Mouse (Mus musculus) liver, embryonic 13.5 days (tissue): ENCODE data around the gene Edil3. TPM values are rescaled to one million over a fixed set of nuclear protein-coding genes. Genes with fewer than 3 reads are reported as not detected.

ENCODE experiments used
- ATAC-seq: fragments of 200-750 bp; cut with Nextera tagmentation; 2 replicates; pipeline ENCODE4 v1.8.0; 2017; ENCODE audit warnings: low read depth, mild to moderate bottlenecking, moderate number of reproducible peaks, moderate library complexity
- DNase-seq: peaks from one replicate; pipeline ENCODE4 v3.0.0; 2022
- H3K27ac ChIP-seq: fragments of 300-500 bp; sonication (generic); 2 replicates; pipeline ENCODE4 v1.5.1; 2015; ENCODE audit warnings: moderate library complexity, mild to moderate bottlenecking, inconsistent platforms
- H3K27me3 ChIP-seq: fragments of 300-500 bp; sonication (generic); 2 replicates; pipeline ENCODE4 v1.6.1; 2015; ENCODE audit warnings: mild to moderate bottlenecking, inconsistent platforms
- H3K36me3 ChIP-seq: fragments of 300-500 bp; sonication (generic); 2 replicates; pipeline ENCODE4 v1.6.1; 2015; ENCODE audit warnings: mild to moderate bottlenecking, inconsistent platforms
- H3K4me1 ChIP-seq: fragments of 300-500 bp; sonication (generic); replicated peaks from 2 replicates; pipeline ENCODE4 v1.6.1; 2015; ENCODE audit warnings: inconsistent platforms
- H3K4me2 ChIP-seq: fragments of 300-500 bp; sonication (generic); 2 replicates; pipeline ENCODE4 v1.6.1; 2015; ENCODE audit warnings: inconsistent platforms, mild to moderate bottlenecking, moderate library complexity
- H3K4me3 ChIP-seq: fragments of 300-500 bp; sonication (generic); replicated peaks from 2 replicates; pipeline ENCODE4 v1.5.1; 2015; ENCODE audit warnings: mild to moderate bottlenecking, inconsistent platforms
- H3K9ac ChIP-seq: fragments of 300-500 bp; sonication (generic); 2 replicates; pipeline ENCODE4 v1.6.1; 2015; ENCODE audit warnings: mild to moderate bottlenecking, inconsistent platforms
- H3K9me3 ChIP-seq: fragments of 300-500 bp; sonication (generic); replicated peaks from 2 replicates; pipeline ENCODE4 v1.6.1; 2016; ENCODE audit warnings: inconsistent platforms
- WGBS: fragments of 180-500 bp; shearing (Covaris S2); methylation state at CpG from one replicate; pipeline ENCODE4 v1.1.7; 2015; ENCODE audit not compliant: insufficient replicate concordance; 5-methylcytosine and 5-hydroxymethylcytosine counted together
- polyA plus RNA-seq: library from polyadenylated mRNA; unstranded; fragments of >200 nt; fragmentation: Nextera tagmentation; extraction: Ambion mirVana; gene quantifications from 2 replicates; pipeline ENCODE4 v1.2.1, GENCODE M21; 2015

Gene Edil3
- polyA plus RNA-seq, 1 experiment from 2014 or later: 0.20 TPM

- WGBS: 65% methylated on average over 5 of the region's 5 CpGs
- Histone ChIP-seq H3K9me3 (no peaks in the 10 kb centered on the region), H3K36me3 (no peaks in the 10 kb centered on the region), H3K27ac (no peak overlapping the region), H3K4me1 (no peaks in the 10 kb centered on the region), H3K9ac (no peak overlapping the region), H3K27me3 (no peaks in the 10 kb centered on the region), H3K4me3 (no peak overlapping the region), H3K4me2 (no peak overlapping the region)
- DNase-seq (no peak), ATAC-seq (no peak)
Measured at GRCm38 (mm10) chr13:89286696-89287305, 465.5 kb downstream of the Edil3 start.

- WGBS: 27% methylated on average over 4 of the region's 4 CpGs
- Histone ChIP-seq H3K27me3 (no peaks in the 10 kb centered on the region), H3K9me3 (no peaks in the 10 kb centered on the region), H3K4me2 (no peak overlapping the region), H3K36me3 (no peaks in the 10 kb centered on the region), H3K4me1 (no peaks in the 10 kb centered on the region), H3K27ac (no peak overlapping the region), H3K4me3 (no peak overlapping the region), H3K9ac (no peak overlapping the region)
- ATAC-seq (no peak), DNase-seq (no peak)
Measured at GRCm38 (mm10) chr13:89288201-89288600, 466.9 kb downstream of the Edil3 start.

GRCm38 (mm10) chr13:89321155-89321554 lies 499.9 kb downstream of the Edil3 start:
- H3K27ac ChIP-seq: no peak overlapping the region
- H3K9ac ChIP-seq: no peak overlapping the region
- H3K4me3 ChIP-seq: no peak overlapping the region
- WGBS: 69% methylated on average over 1 of the region's 1 CpGs
- ATAC-seq: no peak
- H3K4me1 ChIP-seq: no peaks in the 10 kb centered on the region
- no peak overlapping the region for H3K4me2 ChIP-seq
- H3K9me3 ChIP-seq: no peaks in the 10 kb centered on the region
- H3K36me3 ChIP-seq: no peaks in the 10 kb centered on the region
- no peak for DNase-seq
- no peaks in the 10 kb centered on the region for H3K27me3 ChIP-seq

GRCm38 (mm10) chr13:89324282-89324681 lies 503.0 kb downstream of the Edil3 start:
- no peaks in the 10 kb centered on the region for H3K27me3 ChIP-seq
- no peaks in the 10 kb centered on the region for H3K36me3 ChIP-seq
- no peak overlapping the region for H3K4me2 ChIP-seq
- WGBS: 59% methylated on average over 2 of the region's 2 CpGs
- DNase-seq (no peak), ATAC-seq (no peak)
- H3K9ac ChIP-seq: no peak overlapping the region
- H3K9me3 ChIP-seq: no peaks in the 10 kb centered on the region
- no peak overlapping the region for H3K27ac ChIP-seq
- H3K4me3 ChIP-seq: no peak overlapping the region
- H3K4me1 ChIP-seq: no peaks in the 10 kb centered on the region

- no peaks in the 10 kb centered on the region for H3K4me1 ChIP-seq
- no peak overlapping the region for H3K4me2 ChIP-seq
- H3K9me3 ChIP-seq: no peaks in the 10 kb centered on the region
- no peak overlapping the region for H3K27ac ChIP-seq
- DNase-seq (no peak), ATAC-seq (no peak)
- no peak overlapping the region for H3K4me3 ChIP-seq
- no peaks in the 10 kb centered on the region for H3K27me3 ChIP-seq
- 68% methylated on average over 1 of the region's 1 CpGs for WGBS
- H3K9ac ChIP-seq: no peak overlapping the region
- H3K36me3 ChIP-seq: no peaks in the 10 kb centered on the region
Measured at GRCm38 (mm10) chr13:89334494-89334893, 513.2 kb downstream of the Edil3 start.

- H3K27me3 ChIP-seq: no peaks in the 10 kb centered on the region
- no peaks in the 10 kb centered on the region for H3K4me1 ChIP-seq
- no peak overlapping the region for H3K4me3 ChIP-seq
- no peak overlapping the region for H3K9ac ChIP-seq
- H3K4me2 ChIP-seq: no peak overlapping the region
- DNase-seq (no peak), ATAC-seq (no peak)
- no peaks in the 10 kb centered on the region for H3K36me3 ChIP-seq
- no peaks in the 10 kb centered on the region for H3K9me3 ChIP-seq
- H3K27ac ChIP-seq: no peak overlapping the region
- WGBS: 25% methylated on average over 7 of the region's 7 CpGs
Measured at GRCm38 (mm10) chr13:89335908-89336579, 514.8 kb downstream of the Edil3 start.

GRCm38 (mm10) chr13:89339055-89339454 lies 517.8 kb downstream of the Edil3 start:
- H3K4me2 ChIP-seq: no peak overlapping the region
- no peaks in the 10 kb centered on the region for H3K27me3 ChIP-seq
- no peaks in the 10 kb centered on the region for H3K36me3 ChIP-seq
- ATAC-seq (no peak), DNase-seq (no peak)
- WGBS: 58% methylated on average over 4 of the region's 4 CpGs
- no peaks in the 10 kb centered on the region for H3K4me1 ChIP-seq
- H3K9ac ChIP-seq: no peak overlapping the region
- no peaks in the 10 kb centered on the region for H3K9me3 ChIP-seq
- H3K4me3 ChIP-seq: no peak overlapping the region
- H3K27ac ChIP-seq: no peak overlapping the region

GRCm38 (mm10) chr13:89339776-89340175 lies 518.5 kb downstream of the Edil3 start:
- H3K27ac ChIP-seq: no peak overlapping the region
- H3K9ac ChIP-seq: no peak overlapping the region
- no peaks in the 10 kb centered on the region for H3K27me3 ChIP-seq
- ATAC-seq (no peak), DNase-seq (no peak)
- no peaks in the 10 kb centered on the region for H3K9me3 ChIP-seq
- H3K4me3 ChIP-seq: no peak overlapping the region
- no peaks in the 10 kb centered on the region for H3K36me3 ChIP-seq
- H3K4me2 ChIP-seq: no peak overlapping the region
- 69% methylated on average over 3 of the region's 3 CpGs for WGBS
- H3K4me1 ChIP-seq: no peaks in the 10 kb centered on the region

GRCm38 (mm10) chr13:89355234-89355633 lies 534.0 kb downstream of the Edil3 start:
- Histone ChIP-seq H3K36me3 (no peaks in the 10 kb centered on the region), H3K4me3 (no peak overlapping the region), H3K9ac (no peak overlapping the region), H3K9me3 (no peaks in the 10 kb centered on the region), H3K4me2 (no peak overlapping the region), H3K4me1 (no peaks in the 10 kb centered on the region), H3K27me3 (no peaks in the 10 kb centered on the region), H3K27ac (no peak overlapping the region)
- 51% methylated on average over 3 of the region's 3 CpGs for WGBS
- DNase-seq (no peak), ATAC-seq (no peak)

- Histone ChIP-seq H3K4me3 (no peak overlapping the region), H3K9me3 (no peaks in the 10 kb centered on the region), H3K36me3 (no peaks in the 10 kb centered on the region), H3K27ac (no peak overlapping the region), H3K4me2 (no peak overlapping the region), H3K27me3 (no peaks in the 10 kb centered on the region), H3K4me1 (no peaks in the 10 kb centered on the region), H3K9ac (no peak overlapping the region)
- DNase-seq (no peak), ATAC-seq (no peak)
Measured at GRCm38 (mm10) chr13:89358407-89358806, 537.1 kb downstream of the Edil3 start.

GRCm38 (mm10) chr13:89362274-89362673 lies 541.0 kb downstream of the Edil3 start:
- Histone ChIP-seq H3K4me3 (no peak overlapping the region), H3K9me3 (no peaks in the 10 kb centered on the region), H3K36me3 (no peaks in the 10 kb centered on the region), H3K4me2 (no peak overlapping the region), H3K4me1 (no peaks in the 10 kb centered on the region), H3K27me3 (no peaks in the 10 kb centered on the region), H3K27ac (no peak overlapping the region), H3K9ac (no peak overlapping the region)
- DNase-seq: no peak
- WGBS: 64% methylated on average over 4 of the region's 4 CpGs
- no peak for ATAC-seq

- Histone ChIP-seq H3K4me2 (no peak overlapping the region), H3K36me3 (no peaks in the 10 kb centered on the region), H3K4me1 (no peaks in the 10 kb centered on the region), H3K9me3 (no peaks in the 10 kb centered on the region), H3K27me3 (no peaks in the 10 kb centered on the region), H3K9ac (no peak overlapping the region), H3K27ac (no peak overlapping the region), H3K4me3 (no peak overlapping the region)
- DNase-seq (no peak), ATAC-seq (no peak)
Measured at GRCm38 (mm10) chr13:89371253-89371652, 550.0 kb downstream of the Edil3 start.
